Mouse (Mus musculus) kidney, embryonic 14.5 days (tissue): Measurements from ENCODE around the gene Kif26b. TPM values are rescaled to one million over a fixed set of nuclear protein-coding genes. Genes with fewer than 3 reads are reported as not detected.

Experiments used
- ATAC-seq: fragments of 200-750 bp; cut with Nextera tagmentation; 2 replicates; pipeline ENCODE4 v1.8.0; 2017; ENCODE audit warnings: moderate number of reproducible peaks, mild to moderate bottlenecking, moderate TSS enrichment, moderate library complexity; ENCODE audit not compliant: low FRiP score, low TSS enrichment
- H3K27ac ChIP-seq: fragments of 300-500 bp; sonication (generic); 2 replicates; pipeline ENCODE4 v1.5.1; 2014; ENCODE audit warnings: low read depth, mild to moderate bottlenecking, low read length, moderate library complexity, mixed read lengths
- H3K27me3 ChIP-seq: fragments of 300-500 bp; sonication (generic); 2 replicates; pipeline ENCODE4 v1.6.1; 2014; ENCODE audit warnings: mild to moderate bottlenecking, low read length; ENCODE audit not compliant: control insufficient read depth, insufficient read depth
- H3K36me3 ChIP-seq: fragments of 300-500 bp; sonication (generic); 2 replicates; pipeline ENCODE4 v1.6.1; 2014; ENCODE audit warnings: low read length, mixed read lengths; ENCODE audit not compliant: control insufficient read depth, insufficient read depth
- H3K4me1 ChIP-seq: fragments of 300-500 bp; sonication (generic); 2 replicates; pipeline ENCODE4 v1.6.1; 2014; ENCODE audit warnings: low read length, mixed read lengths; ENCODE audit not compliant: control insufficient read depth, insufficient read depth
- H3K4me2 ChIP-seq: fragments of 300-500 bp; sonication (generic); replicated peaks from 2 replicates; pipeline ENCODE4 v1.6.1; 2014; ENCODE audit warnings: low read depth, mild to moderate bottlenecking, low read length
- H3K4me3 ChIP-seq: fragments of 300-500 bp; sonication (generic); 2 replicates; pipeline ENCODE4 v1.5.1; 2014; ENCODE audit warnings: mild to moderate bottlenecking, low read length
- H3K9ac ChIP-seq: fragments of 300-500 bp; sonication (generic); 2 replicates; pipeline ENCODE4 v1.6.1; 2014; ENCODE audit warnings: low read depth, mild to moderate bottlenecking, low read length, moderate library complexity
- H3K9me3 ChIP-seq: fragments of 300-500 bp; sonication (generic); 2 replicates; pipeline ENCODE4 v1.6.1; 2016; ENCODE audit warnings: low read length; ENCODE audit not compliant: control insufficient read depth
- WGBS: fragments of 180-500 bp; shearing (Covaris S2); extraction: QIAGEN DNeasy Blood & Tissue Kit; methylation state at CpG from one replicate; pipeline ENCODE4 v1.1.7; 2014; 5-methylcytosine and 5-hydroxymethylcytosine counted together
- polyA plus RNA-seq: library from polyadenylated mRNA; unstranded; fragments of >200 nt; fragmentation: Nextera tagmentation; extraction: Ambion mirVana; gene quantifications from 2 replicates; pipeline ENCODE4 v1.2.1, GENCODE M21; 2014

The Kif26b gene
- polyA plus RNA-seq, 1 experiment from 2014 or later, result 22.9 TPM

- WGBS, result 50% methylated on average over 13 of the region's 13 CpGs
- Histone ChIP-seq H3K4me3 (no peak overlapping the region), H3K4me2 (no peak overlapping the region), H3K4me1 (no peaks in the 10 kb centered on the region), H3K27ac (no peak overlapping the region), H3K9me3 (peaks cover 6% of the 10 kb centered on the region; the same call in 1 of the 2 replicates), H3K36me3 (no peaks in the 10 kb centered on the region), H3K9ac (no peak overlapping the region), H3K27me3 (no peaks in the 10 kb centered on the region)
- ATAC-seq, result no peak
Measured at GRCm38 (mm10) chr1:178571885-178572444, 43.0 kb downstream of the Kif26b start.

- Histone ChIP-seq H3K4me1 (no peaks in the 10 kb centered on the region), H3K4me2 (no peak overlapping the region), H3K27me3 (no peaks in the 10 kb centered on the region), H3K27ac (no peak overlapping the region), H3K9me3 (peaks cover 6% of the 10 kb centered on the region; the same call in 1 of the 2 replicates), H3K4me3 (no peak overlapping the region), H3K36me3 (no peaks in the 10 kb centered on the region), H3K9ac (no peak overlapping the region)
- ATAC-seq, result no peak
- 65% methylated on average over 4 of the region's 4 CpGs for WGBS
Measured at GRCm38 (mm10) chr1:178573406-178574032, 44.6 kb downstream of the Kif26b start.

- Histone ChIP-seq H3K27ac (no peak overlapping the region), H3K9me3 (peaks cover 6% of the 10 kb centered on the region; the same call in 1 of the 2 replicates), H3K36me3 (no peaks in the 10 kb centered on the region; the same call in 1 of the 2 replicates), H3K4me1 (no peaks in the 10 kb centered on the region), H3K9ac (no peak overlapping the region), H3K27me3 (no peaks in the 10 kb centered on the region), H3K4me3 (no peak overlapping the region), H3K4me2 (no peak overlapping the region)
- 67% methylated on average over 2 of the region's 2 CpGs for WGBS
- no peak for ATAC-seq
Measured at GRCm38 (mm10) chr1:178575706-178576105, 46.8 kb downstream of the Kif26b start.

- no peak overlapping the region for H3K9ac ChIP-seq
- no peak for ATAC-seq
- WGBS, result 88% methylated on average over 3 of the region's 3 CpGs
- peaks cover 6% of the 10 kb centered on the region; the same call in 1 of the 2 replicates for H3K9me3 ChIP-seq
- no peak overlapping the region for H3K4me3 ChIP-seq
- no peaks in the 10 kb centered on the region for H3K27me3 ChIP-seq
- no peaks in the 10 kb centered on the region for H3K4me1 ChIP-seq
- H3K4me2 ChIP-seq, result no peak overlapping the region
- H3K36me3 ChIP-seq, result no peaks in the 10 kb centered on the region; the same call in 1 of the 2 replicates
- no peak overlapping the region for H3K27ac ChIP-seq
Measured at GRCm38 (mm10) chr1:178576926-178577325, 48.0 kb downstream of the Kif26b start.

- 38% methylated on average over 5 of the region's 5 CpGs for WGBS
- no peak overlapping the region for H3K27ac ChIP-seq
Measured at GRCm38 (mm10) chr1:178585366-178586020, 56.6 kb downstream of the Kif26b start.

GRCm38 (mm10) chr1:178590229-178591171, 61.6 kb downstream of the Kif26b start:
- Histone ChIP-seq H3K4me2 (no peak overlapping the region), H3K36me3 (no peaks in the 10 kb centered on the region), H3K27me3 (no peaks in the 10 kb centered on the region), H3K9ac (no peak overlapping the region), H3K4me1 (peaks cover 14% of the 10 kb centered on the region; the same call in 1 of the 2 replicates), H3K9me3 (no peaks in the 10 kb centered on the region), H3K4me3 (no peak overlapping the region), H3K27ac (peak overlapping the region; percentile 76)
- WGBS, result 33% methylated on average over 13 of the region's 13 CpGs
- ATAC-seq, result peak; percentile 81

More at GRCm38 (mm10) chr1:178585366-178586020, 56.6 kb downstream of the Kif26b start:
- no peak for ATAC-seq
- H3K4me2 ChIP-seq, result no peak overlapping the region
- H3K4me1 ChIP-seq, result peaks cover 13% of the 10 kb centered on the region; the same call in 1 of the 2 replicates
- H3K9me3 ChIP-seq, result no peaks in the 10 kb centered on the region
- H3K9ac ChIP-seq, result no peak overlapping the region
- H3K27me3 ChIP-seq, result no peaks in the 10 kb centered on the region
- H3K36me3 ChIP-seq, result no peaks in the 10 kb centered on the region
- no peak overlapping the region for H3K4me3 ChIP-seq

GRCm38 (mm10) chr1:178597113-178597512, 68.2 kb downstream of the Kif26b start:
- Histone ChIP-seq H3K4me1 (0 out of 2 replicates have a peak, but pooled peaks cover 6% of the 10 kb centered on the region), H3K4me2 (no peak overlapping the region), H3K27me3 (no peaks in the 10 kb centered on the region), H3K4me3 (no peak overlapping the region), H3K36me3 (no peaks in the 10 kb centered on the region), H3K27ac (no peak overlapping the region), H3K9ac (no peak overlapping the region), H3K9me3 (no peaks in the 10 kb centered on the region)
- 97% methylated on average over 3 of the region's 3 CpGs for WGBS
- ATAC-seq, result no peak

GRCm38 (mm10) chr1:178597757-178598156, 68.8 kb downstream of the Kif26b start:
- H3K27ac ChIP-seq, result no peak overlapping the region
- H3K9me3 ChIP-seq, result no peaks in the 10 kb centered on the region
- no peaks in the 10 kb centered on the region for H3K36me3 ChIP-seq
- H3K4me1 ChIP-seq, result 0 out of 2 replicates have a peak, but pooled peaks cover 6% of the 10 kb centered on the region
- ATAC-seq, result no peak
- H3K9ac ChIP-seq, result no peak overlapping the region
- no peak overlapping the region for H3K4me2 ChIP-seq
- H3K27me3 ChIP-seq, result no peaks in the 10 kb centered on the region
- 51% methylated on average over 6 of the region's 6 CpGs for WGBS
- H3K4me3 ChIP-seq, result no peak overlapping the region
